Mouse (Mus musculus) hindbrain, embryonic 10.5 days (tissue): Measurements from ENCODE around the gene Ccdc107. TPM values are rescaled to one million over a fixed set of nuclear protein-coding genes. Genes with fewer than 3 reads are reported as not detected.
A peak's percentile ranks its signal among the peaks of the same experiment; 100 is the strongest.

Experiments
- DNase-seq: peaks from one replicate; pipeline ENCODE4 v3.0.0-alpha.2; 2017; ENCODE audit warnings: low spot score
- H3K27ac ChIP-seq: fragments of 300-500 bp; sonication (generic); 2 replicates; pipeline ENCODE4 v1.5.1; 2016; ENCODE audit warnings: mild to moderate bottlenecking, moderate library complexity
- H3K27me3 ChIP-seq: fragments of 300-500 bp; sonication (generic); 2 replicates; pipeline ENCODE4 v1.6.1; 2016; ENCODE audit warnings: mild to moderate bottlenecking; ENCODE audit not compliant: poor library complexity, insufficient read depth, severe bottlenecking
- H3K36me3 ChIP-seq: fragments of 300-500 bp; sonication (generic); 2 replicates; pipeline ENCODE4 v1.6.1; 2016; ENCODE audit warnings: mild to moderate bottlenecking, moderate library complexity
- H3K4me1 ChIP-seq: fragments of 300-500 bp; sonication (generic); replicated peaks from 2 replicates; pipeline ENCODE4 v1.6.1; 2016; ENCODE audit warnings: mild to moderate bottlenecking
- H3K4me3 ChIP-seq: fragments of 300-500 bp; sonication (generic); 2 replicates; pipeline ENCODE4 v1.5.1; 2016; ENCODE audit warnings: mild to moderate bottlenecking, moderate library complexity
- H3K9me3 ChIP-seq: fragments of 300-500 bp; sonication (generic); 2 replicates; pipeline ENCODE4 v1.6.1; 2016; ENCODE audit warnings: mild to moderate bottlenecking, moderate library complexity
- WGBS: fragments of 180-500 bp; shearing (Covaris S2); methylation state at CpG from one replicate; pipeline ENCODE4 v1.1.7; 2016; 5-methylcytosine and 5-hydroxymethylcytosine counted together
- polyA plus RNA-seq: library from polyadenylated mRNA; unstranded; fragments of >200 nt; fragmentation: Nextera tagmentation; extraction: Ambion mirVana; gene quantifications from 2 replicates; pipeline ENCODE4 v1.2.1, GENCODE M21; 2016

The Ccdc107 gene
- polyA plus RNA-seq, 1 experiment from 2014 or later, result 50.9 TPM

GRCm38 (mm10) chr4:43492101-43492820 is 439 bp upstream of the Ccdc107 start:
- peak overlapping the region; percentile 92; the same call in 1 of the 2 replicates for H3K27ac ChIP-seq

GRCm38 (mm10) chr4:43493186-43493845 is 616 bp downstream of the Ccdc107 start:
- under 1% methylated on average over 47 of the region's 47 CpGs for WGBS
- Histone ChIP-seq H3K4me1 (peaks cover 39% of the 10 kb centered on the region), H3K36me3 (peaks cover 28% of the 10 kb centered on the region), H3K9me3 (0 out of 2 replicates have a peak, but pooled peaks cover 6% of the 10 kb centered on the region), H3K27ac (peak overlapping the region; percentile 92), H3K27me3 (peaks cover 6% of the 10 kb centered on the region; the same call in 1 of the 2 replicates), H3K4me3 (peak overlapping the region; percentile 82)
- peak; percentile 97 for DNase-seq

More at GRCm38 (mm10) chr4:43492101-43492820, 439 bp upstream of the Ccdc107 start:
- 0 out of 2 replicates have a peak, but pooled peaks cover 6% of the 10 kb centered on the region for H3K9me3 ChIP-seq
- peaks cover 6% of the 10 kb centered on the region; the same call in 1 of the 2 replicates for H3K27me3 ChIP-seq
- no peak for DNase-seq
- peaks cover 23% of the 10 kb centered on the region for H3K36me3 ChIP-seq
- 46% methylated on average over 12 of the region's 12 CpGs for WGBS
- H3K4me1 ChIP-seq, result peaks cover 28% of the 10 kb centered on the region
- peak overlapping the region; percentile 82 for H3K4me3 ChIP-seq

GRCm38 (mm10) chr4:43493846-43494240 is 1.1 kb downstream of the Ccdc107 start:
- H3K9me3 ChIP-seq, result 0 out of 2 replicates have a peak, but pooled peaks cover 4% of the 10 kb centered on the region
- DNase-seq, result no peak
- WGBS, result 4% methylated on average over 9 of the region's 9 CpGs
- H3K36me3 ChIP-seq, result peaks cover 28% of the 10 kb centered on the region
- H3K27ac ChIP-seq, result peak overlapping the region; percentile 92
- H3K4me1 ChIP-seq, result peaks cover 44% of the 10 kb centered on the region
- H3K4me3 ChIP-seq, result peak overlapping the region; percentile 82
- peaks cover 6% of the 10 kb centered on the region; the same call in 1 of the 2 replicates for H3K27me3 ChIP-seq

- Histone ChIP-seq H3K4me1 (peaks cover 55% of the 10 kb centered on the region), H3K27me3 (peaks cover 27% of the 10 kb centered on the region)
- no peak for DNase-seq
These were observed 3.9 kb downstream of the Ccdc107 start for GRCm38 (mm10) chr4:43496587-43496986.

GRCm38 (mm10) chr4:43497405-43497804 is 4.7 kb downstream of the Ccdc107 start:
- DNase-seq, result no peak
- Histone ChIP-seq H3K4me1 (peaks cover 55% of the 10 kb centered on the region), H3K27ac (no peak overlapping the region), H3K4me3 (no peak overlapping the region), H3K36me3 (peaks cover 28% of the 10 kb centered on the region), H3K9me3 (no peaks in the 10 kb centered on the region), H3K27me3 (peaks cover 32% of the 10 kb centered on the region)
- WGBS, result 91% methylated on average over 8 of the region's 8 CpGs

More at GRCm38 (mm10) chr4:43496587-43496986, 3.9 kb downstream of the Ccdc107 start:
- Histone ChIP-seq H3K4me3 (no peak overlapping the region), H3K27ac (no peak overlapping the region), H3K36me3 (peaks cover 28% of the 10 kb centered on the region), H3K9me3 (no peaks in the 10 kb centered on the region)
- 59% methylated on average over 6 of the region's 6 CpGs for WGBS

- Histone ChIP-seq H3K36me3 (peaks cover 28% of the 10 kb centered on the region), H3K27ac (peak overlapping the region; percentile 93; the same call in 1 of the 2 replicates), H3K4me1 (peaks cover 55% of the 10 kb centered on the region), H3K27me3 (peaks cover 34% of the 10 kb centered on the region), H3K4me3 (peak overlapping the region; percentile 76), H3K9me3 (no peaks in the 10 kb centered on the region)
- no peak for DNase-seq
- WGBS, result 77% methylated on average over 4 of the region's 4 CpGs
These were observed 5.2 kb downstream of the Ccdc107 start for GRCm38 (mm10) chr4:43497946-43498345.

GRCm38 (mm10) chr4:43498983-43499382 is 6.3 kb downstream of the Ccdc107 start:
- Histone ChIP-seq H3K4me3 (peak overlapping the region; percentile 76), H3K27ac (peak overlapping the region; percentile 93), H3K4me1 (peaks cover 50% of the 10 kb centered on the region), H3K9me3 (no peaks in the 10 kb centered on the region), H3K36me3 (peaks cover 28% of the 10 kb centered on the region), H3K27me3 (peaks cover 39% of the 10 kb centered on the region)
- 14% methylated on average over 8 of the region's 8 CpGs for WGBS
- DNase-seq, result peak; percentile 57

- Histone ChIP-seq H3K27me3 (peaks cover 39% of the 10 kb centered on the region), H3K4me1 (peaks cover 43% of the 10 kb centered on the region), H3K4me3 (peak within 1 kb of the TSS; percentile 76), H3K36me3 (peaks cover 28% of the 10 kb centered on the region), H3K9me3 (no peaks in the 10 kb centered on the region), H3K27ac (peak within 1 kb of the TSS; percentile 93)
- peak; percentile 86 for DNase-seq
- WGBS, result 8% methylated on average over 50 of the region's 50 CpGs
These were observed 7.0 kb downstream of the Ccdc107 start, which contains the start of gene Arhgef39 for GRCm38 (mm10) chr4:43499407-43500333. Gene Arhgef39 (minus strand): TSS chr4:43499695.

GRCm38 (mm10) chr4:43503041-43503440 is 10.3 kb downstream of the Ccdc107 start:
- H3K27ac ChIP-seq, result no peak overlapping the region
- H3K27me3 ChIP-seq, result peaks cover 59% of the 10 kb centered on the region
- H3K4me1 ChIP-seq, result peaks cover 32% of the 10 kb centered on the region
- no peaks in the 10 kb centered on the region for H3K9me3 ChIP-seq
- no peak for DNase-seq
- 78% methylated on average over 2 of the region's 2 CpGs for WGBS
- no peak overlapping the region for H3K4me3 ChIP-seq
- no peaks in the 10 kb centered on the region for H3K36me3 ChIP-seq

- Histone ChIP-seq H3K4me3 (no peak overlapping the region), H3K9me3 (no peaks in the 10 kb centered on the region), H3K27me3 (peaks cover 64% of the 10 kb centered on the region), H3K4me1 (peaks cover 32% of the 10 kb centered on the region), H3K27ac (no peak overlapping the region), H3K36me3 (no peaks in the 10 kb centered on the region)
- 81% methylated on average over 6 of the region's 6 CpGs for WGBS
- DNase-seq, result no peak
These were observed 10.8 kb downstream of the Ccdc107 start for GRCm38 (mm10) chr4:43503506-43503905.

GRCm38 (mm10) chr4:43504269-43504668 is 11.6 kb downstream of the Ccdc107 start:
- DNase-seq, result no peak
- Histone ChIP-seq H3K27me3 (peaks cover 71% of the 10 kb centered on the region), H3K4me3 (no peak overlapping the region), H3K27ac (no peak overlapping the region), H3K4me1 (peaks cover 32% of the 10 kb centered on the region), H3K9me3 (no peaks in the 10 kb centered on the region), H3K36me3 (no peaks in the 10 kb centered on the region)
- WGBS, result 84% methylated on average over 4 of the region's 4 CpGs

GRCm38 (mm10) chr4:43506074-43506473 is 13.4 kb downstream of the Ccdc107 start:
- Histone ChIP-seq H3K4me3 (no peak overlapping the region), H3K27me3 (peaks cover 65% of the 10 kb centered on the region), H3K4me1 (peaks cover 28% of the 10 kb centered on the region), H3K36me3 (no peaks in the 10 kb centered on the region), H3K9me3 (no peaks in the 10 kb centered on the region), H3K27ac (no peak overlapping the region)
- no peak for DNase-seq
- WGBS, result 76% methylated on average over 8 of the region's 8 CpGs
